Mouse (Mus musculus) spleen, adult 2 months (tissue): ENCODE measurements around the gene Fbxl5. TPM values are rescaled to one million over a fixed set of nuclear protein-coding genes. Genes with fewer than 3 reads are reported as not detected.
A peak's percentile ranks its signal among the peaks of the same experiment; 100 is the strongest.

Experiments
- DNase-seq, 2 experiments: peaks; one replicate each; pipeline versions ENCODE4 v3.0.0 to v3.0.0-alpha.2; 2012 to 2021; ENCODE audit warnings: low spot score in 2 of 2, low read depth in 1 of 2
- H3K27ac ChIP-seq: fragments of 200-500 bp; 2 replicates; pipeline ENCODE4 v1.5.1; 2012; ENCODE audit warnings: low read length, inconsistent platforms; ENCODE audit not compliant: insufficient read depth
- H3K27me3 ChIP-seq: fragments of 200-500 bp; 2 replicates; pipeline ENCODE4 v1.6.1; 2012; ENCODE audit warnings: mild to moderate bottlenecking, moderate library complexity, low read length, inconsistent platforms; ENCODE audit not compliant: control insufficient read depth, insufficient read depth
- H3K36me3 ChIP-seq: fragments of 200-500 bp; 2 replicates; pipeline ENCODE4 v1.6.1; 2012; ENCODE audit warnings: mild to moderate bottlenecking, low read length, inconsistent platforms; ENCODE audit not compliant: control insufficient read depth, insufficient read depth
- H3K4me1 ChIP-seq: fragments of 200-500 bp; 2 replicates; pipeline ENCODE4 v1.6.1; 2011; ENCODE audit warnings: inconsistent platforms; ENCODE audit not compliant: control insufficient read depth, insufficient read depth, insufficient read length
- H3K4me3 ChIP-seq: fragments of 200-500 bp; 2 replicates; pipeline ENCODE4 v1.5.1; 2011; ENCODE audit warnings: mild to moderate bottlenecking, inconsistent platforms; ENCODE audit not compliant: insufficient read depth, insufficient read length; ENCODE audit errors: extremely low read depth
- CTCF ChIP-seq: fragments of 200-500 bp; IDR thresholded peaks from 2 replicates; pipeline ENCODE4 v1.5.1; 2011; ENCODE audit warnings: mild to moderate bottlenecking, inconsistent platforms; ENCODE audit not compliant: insufficient read depth, insufficient read length, insufficient replicate concordance; ENCODE audit errors: extremely low read depth
- POLR2A ChIP-seq: fragments of 200-500 bp; IDR thresholded peaks from 2 replicates; pipeline ENCODE4 v1.6.1; 2011; ENCODE audit warnings: low read depth, low read length, inconsistent platforms
- WGBS: fragments of 180-500 bp; shearing (Covaris S2); methylation state at CpG from one replicate; pipeline ENCODE4 v1.1.7; 2018; 5-methylcytosine and 5-hydroxymethylcytosine counted together
- polyA plus RNA-seq: library from polyadenylated mRNA; depleted of rRNA; stranded (reverse); fragments of >200 nt; gene quantifications from 2 replicates; pipeline ENCODE4 v1.2.3, GENCODE M21; 2012

Gene Fbxl5
- polyA plus RNA-seq, 1 experiment, result 13.9 TPM

DNA sequence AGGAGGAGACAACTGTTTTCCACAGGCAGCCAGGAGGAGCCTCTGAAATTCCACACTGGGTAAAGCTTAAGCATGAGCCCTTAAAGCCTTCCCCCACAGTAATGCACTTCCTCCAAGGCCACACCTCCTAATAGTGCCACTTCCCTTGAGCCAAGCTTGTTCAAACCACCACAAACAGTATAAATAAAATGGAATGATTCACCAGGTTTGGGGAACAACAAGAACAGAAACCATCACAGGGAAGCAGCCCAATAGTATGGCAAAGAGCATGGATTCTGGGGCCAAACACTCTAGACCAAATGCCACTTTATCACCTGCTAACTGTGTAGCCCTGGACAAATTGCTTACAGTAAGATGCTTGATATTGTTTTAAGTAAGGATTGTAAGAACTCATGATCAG, 26.1 kb upstream of the Fbxl5 start:
- H3K4me3 ChIP-seq, result no peak overlapping the region
- no peak overlapping the region for H3K27ac ChIP-seq
- no peaks in the 10 kb centered on the region for H3K36me3 ChIP-seq
- no peaks in the 10 kb centered on the region for H3K27me3 ChIP-seq
- TF ChIP-seq CTCF (no peak), POLR2A (no peak)
- H3K4me1 ChIP-seq, result peaks cover 23% of the 10 kb centered on the region
- DNase-seq, result no peak

DNA sequence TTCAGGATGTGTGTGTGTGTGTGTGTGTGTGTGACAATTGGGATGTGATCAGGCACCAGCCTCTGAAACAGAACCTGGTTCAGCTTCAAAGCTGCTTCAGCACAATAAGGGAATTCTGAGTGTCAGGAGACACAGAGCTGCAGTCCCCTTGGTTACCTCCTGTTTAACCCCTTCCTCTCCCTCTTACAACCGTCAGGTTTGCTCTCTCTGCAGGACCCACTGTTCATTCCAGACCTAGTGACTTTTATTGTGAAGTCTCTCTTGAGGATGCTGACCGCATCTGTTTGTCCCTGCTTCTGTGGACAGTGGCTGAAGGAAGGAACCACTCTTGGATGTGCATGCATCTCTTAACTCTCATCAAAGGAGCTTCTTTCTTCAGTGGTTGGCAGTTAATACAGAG, 24.8 kb upstream of the Fbxl5 start:
- no peak for TF ChIP-seq CTCF
- no peak for TF ChIP-seq POLR2A
- peak overlapping the region; percentile 69 for H3K27ac ChIP-seq
- peaks cover 22% of the 10 kb centered on the region for H3K4me1 ChIP-seq
- DNase-seq, result no peak
- no peak overlapping the region for H3K4me3 ChIP-seq
- 78% methylated on average over 2 of the region's 2 CpGs for WGBS
- H3K27me3 ChIP-seq, result no peaks in the 10 kb centered on the region
- H3K36me3 ChIP-seq, result no peaks in the 10 kb centered on the region

DNA sequence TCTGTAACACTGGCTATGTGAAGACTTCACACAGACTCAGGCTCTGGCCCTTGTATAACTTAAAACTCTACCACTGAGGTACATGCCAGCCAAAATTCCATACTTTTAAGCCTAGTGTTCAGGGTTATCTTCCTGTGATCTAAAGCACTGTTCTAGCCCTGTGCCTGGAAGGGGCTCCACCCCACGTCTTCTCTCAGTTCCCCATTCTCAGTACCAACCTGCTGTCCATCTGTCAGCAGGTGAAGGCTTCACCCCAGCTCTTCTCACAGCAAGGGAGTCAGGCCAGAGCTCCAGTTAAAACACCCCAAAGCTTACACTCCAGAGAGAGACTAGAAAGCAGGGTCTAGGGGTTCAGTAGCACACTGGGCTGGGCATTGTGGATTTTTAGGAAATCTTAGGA, 24.2 kb upstream of the Fbxl5 start:
- no peaks in the 10 kb centered on the region for H3K27me3 ChIP-seq
- WGBS, result 44% methylated on average over 1 of the region's 1 CpGs
- H3K36me3 ChIP-seq, result no peaks in the 10 kb centered on the region
- H3K27ac ChIP-seq, result peak overlapping the region; percentile 77
- H3K4me1 ChIP-seq, result peaks cover 22% of the 10 kb centered on the region
- TF ChIP-seq POLR2A (no peak), CTCF (no peak)
- no peak overlapping the region for H3K4me3 ChIP-seq
- peak in 1 of 2 experiments; percentile 58 for DNase-seq

DNA sequence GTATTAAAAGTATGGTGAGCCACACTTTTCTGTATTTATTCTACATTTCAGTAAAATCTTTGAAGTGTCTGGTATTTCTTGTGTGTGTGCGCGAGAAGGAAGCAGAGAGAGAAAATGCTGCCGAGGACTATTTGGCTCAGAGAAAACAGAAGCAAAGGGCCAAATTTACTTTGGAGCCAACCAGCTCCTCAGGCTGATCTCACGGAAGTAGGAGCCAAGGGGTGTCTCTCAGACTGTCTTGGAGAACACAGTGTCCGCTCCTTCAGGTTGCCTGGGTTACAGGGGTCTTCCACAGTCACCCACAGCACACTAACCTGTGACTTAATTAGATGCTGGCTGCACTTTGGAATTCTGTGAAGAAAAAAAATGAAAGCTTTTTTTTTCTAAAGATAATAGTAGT, 23.6 kb upstream of the Fbxl5 start:
- H3K27me3 ChIP-seq, result no peaks in the 10 kb centered on the region
- no peak overlapping the region for H3K4me3 ChIP-seq
- H3K27ac ChIP-seq, result peak overlapping the region; percentile 19; the same call in 1 of the 2 replicates
- no peaks in the 10 kb centered on the region for H3K36me3 ChIP-seq
- no peak for DNase-seq
- WGBS, result 82% methylated on average over 5 of the region's 5 CpGs
- TF ChIP-seq CTCF, result no peak
- no peak for TF ChIP-seq POLR2A
- H3K4me1 ChIP-seq, result peaks cover 22% of the 10 kb centered on the region

DNA sequence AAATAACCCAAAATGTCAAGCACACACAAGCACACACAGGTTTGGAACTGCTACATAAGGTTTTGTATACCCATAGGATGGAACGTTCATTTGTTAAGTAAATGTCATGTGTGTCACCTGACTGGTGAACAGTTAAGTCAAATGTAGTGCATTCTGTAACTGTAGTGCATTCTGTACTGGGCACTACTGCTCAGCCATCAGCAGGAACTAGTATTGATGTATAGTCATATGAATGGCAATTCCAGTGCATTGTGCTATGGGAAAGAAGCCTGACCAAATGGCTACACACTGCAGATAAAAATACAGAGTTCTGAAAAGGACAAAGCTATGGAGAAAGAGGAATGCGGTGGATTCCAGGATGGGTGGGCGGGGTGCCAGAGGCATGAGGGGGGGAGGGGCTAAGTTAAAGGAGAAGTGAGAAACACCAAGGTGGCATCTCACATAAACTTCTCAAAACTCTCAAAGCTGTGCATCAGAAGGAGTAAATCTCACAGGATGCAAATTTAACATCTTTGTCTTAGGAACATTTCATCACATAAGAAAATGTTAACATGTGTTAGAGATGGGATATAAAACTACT, 21.2 kb upstream of the Fbxl5 start:
- Histone ChIP-seq H3K4me3 (no peak overlapping the region), H3K4me1 (peaks cover 16% of the 10 kb centered on the region), H3K27me3 (no peaks in the 10 kb centered on the region), H3K36me3 (no peaks in the 10 kb centered on the region), H3K27ac (peak overlapping the region; percentile 55; the same call in 1 of the 2 replicates)
- TF ChIP-seq POLR2A (peak; percentile 9; the same call in 1 of the 2 replicates), CTCF (no peak)
- no peak for DNase-seq
- WGBS, result 57% methylated on average over 3 of the region's 3 CpGs

DNA sequence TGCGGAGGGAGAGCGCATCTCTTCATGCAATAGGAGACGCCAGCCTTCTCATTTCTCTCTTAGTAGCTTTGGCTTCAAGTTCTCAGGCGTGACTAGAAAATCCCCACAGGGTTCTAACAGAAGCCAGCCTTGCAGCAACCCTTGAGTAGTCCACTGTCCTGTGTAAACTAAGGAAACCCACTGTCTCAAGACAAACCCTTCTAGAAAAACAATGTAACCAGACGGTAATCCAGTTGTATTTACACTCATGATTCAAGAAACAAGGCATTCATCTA, 20.5 kb upstream of the Fbxl5 start:
- Histone ChIP-seq H3K27ac (peak overlapping the region; percentile 85), H3K27me3 (no peaks in the 10 kb centered on the region), H3K4me3 (peak overlapping the region; percentile 31), H3K4me1 (peaks cover 12% of the 10 kb centered on the region), H3K36me3 (no peaks in the 10 kb centered on the region)
- WGBS, result 28% methylated on average over 5 of the region's 5 CpGs
- TF ChIP-seq CTCF, result no peak
- TF ChIP-seq POLR2A, result no peak
- peak in 1 of 2 experiments; percentile 43 for DNase-seq

DNA sequence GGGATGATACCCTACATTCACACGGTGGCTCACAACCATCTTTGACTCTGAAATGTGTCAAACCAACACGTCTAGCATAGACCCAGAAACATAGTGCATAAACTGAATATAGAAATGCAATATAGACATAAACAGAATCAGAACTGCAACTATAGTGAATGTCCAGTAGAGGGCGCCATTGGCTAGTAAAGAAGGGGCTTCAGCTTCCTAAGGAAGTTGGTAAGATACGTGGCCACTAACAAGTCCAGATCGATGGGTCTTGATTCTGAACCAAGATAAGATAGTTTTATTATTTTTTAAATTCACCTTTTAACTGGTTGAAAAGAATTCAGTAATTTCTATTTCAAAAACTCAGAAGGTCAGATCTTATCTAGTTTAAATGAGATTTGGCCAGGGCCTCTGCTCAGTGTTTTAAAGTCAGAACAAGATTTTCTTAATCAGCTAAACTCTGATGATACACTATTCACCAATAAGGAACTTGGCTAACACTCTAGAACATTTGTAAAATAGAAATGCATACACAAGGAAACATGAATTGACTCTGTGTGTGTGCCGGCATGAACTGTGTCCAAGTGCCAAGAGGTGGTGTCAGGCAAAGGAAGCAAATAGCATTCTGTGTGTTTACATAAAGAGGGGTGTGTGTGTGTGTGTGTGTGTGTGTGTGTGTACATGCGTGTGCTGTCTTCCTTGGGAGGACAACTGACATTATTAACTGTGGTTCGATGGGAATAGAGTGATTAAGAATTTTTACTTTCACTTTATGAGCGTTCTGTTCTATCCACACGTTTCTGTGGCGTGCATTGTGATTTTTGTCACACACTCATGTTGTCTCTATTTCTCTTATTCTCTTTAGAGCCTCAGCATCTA, 19.9 kb upstream of the Fbxl5 start:
- WGBS, result 9% methylated on average over 11 of the region's 11 CpGs
- H3K4me1 ChIP-seq, result peaks cover 8% of the 10 kb centered on the region
- peak overlapping the region; percentile 85 for H3K27ac ChIP-seq
- H3K4me3 ChIP-seq, result peak overlapping the region; percentile 31
- peak; percentile 54 to 63 for DNase-seq
- H3K36me3 ChIP-seq, result no peaks in the 10 kb centered on the region
- TF ChIP-seq CTCF, result peak; percentile 49; the same call in 1 of the 2 replicates
- no peak for TF ChIP-seq POLR2A
- no peaks in the 10 kb centered on the region for H3K27me3 ChIP-seq
